Mouse (Mus musculus): ENCODE data around the gene Atp6v1a.

- no peak for TF ChIP-seq CTCF (IDR thresholded peaks at IDR 0.05)
- no peak for TF ChIP-seq EP300 (IDR thresholded peaks at IDR 0.05)
Observed at GRCm38 (mm10) chr16:44055766-44056165, 83.7 kb downstream of the Atp6v1a start.
